Mouse (Mus musculus) stomach, embryonic 16.5 days (tissue): ENCODE measurements at regions not wholly inside any gene's neighbourhood (a gene's known extent, or its start where the extent isn't known, plus 50 kb on each side); places are given as distances from the start of the nearest gene placed in this dataset.

Source experiments
- ATAC-seq: fragments of 200-750 bp; cut with Nextera tagmentation; 2 replicates; pipeline ENCODE4 v1.8.0; 2017; ENCODE audit warnings: moderate number of reproducible peaks, moderate TSS enrichment; ENCODE audit not compliant: insufficient read depth, low FRiP score
- H3K27ac ChIP-seq: fragments of 300-500 bp; sonication (generic); 2 replicates; pipeline ENCODE4 v1.5.1; 2014; ENCODE audit warnings: low read length
- H3K27me3 ChIP-seq: fragments of 300-500 bp; sonication (generic); 2 replicates; pipeline ENCODE4 v1.6.1; 2014; ENCODE audit warnings: low read length, control low read depth, mixed read lengths; ENCODE audit not compliant: control insufficient read depth, insufficient read depth
- H3K36me3 ChIP-seq: fragments of 300-500 bp; sonication (generic); 2 replicates; pipeline ENCODE4 v1.6.1; 2014; ENCODE audit warnings: low read length; ENCODE audit not compliant: control insufficient read depth, insufficient read depth
- H3K4me1 ChIP-seq: fragments of 300-500 bp; sonication (generic); 2 replicates; pipeline ENCODE4 v1.6.1; 2014; ENCODE audit warnings: low read length, control low read depth, mixed read lengths; ENCODE audit not compliant: control insufficient read depth, insufficient read depth
- H3K4me2 ChIP-seq: fragments of 300-500 bp; sonication (generic); 2 replicates; pipeline ENCODE4 v1.6.1; 2014; ENCODE audit warnings: low read depth, low read length, mixed read lengths
- H3K4me3 ChIP-seq: fragments of 300-500 bp; sonication (generic); replicated peaks from 2 replicates; pipeline ENCODE4 v1.5.1; 2014; ENCODE audit warnings: mild to moderate bottlenecking, low read length
- H3K9ac ChIP-seq: fragments of 300-500 bp; sonication (generic); 2 replicates; pipeline ENCODE4 v1.6.1; 2014; ENCODE audit warnings: low read length
- H3K9me3 ChIP-seq: fragments of 300-500 bp; sonication (generic); replicated peaks from 2 replicates; pipeline ENCODE4 v1.6.1; 2016; ENCODE audit warnings: low read length, control low read depth; ENCODE audit not compliant: control insufficient read depth
- WGBS: fragments of 180-500 bp; shearing (Covaris S2); extraction: QIAGEN DNeasy Blood & Tissue Kit; methylation state at CpG from one replicate; pipeline ENCODE4 v1.1.7; 2014; 5-methylcytosine and 5-hydroxymethylcytosine counted together

DNA sequence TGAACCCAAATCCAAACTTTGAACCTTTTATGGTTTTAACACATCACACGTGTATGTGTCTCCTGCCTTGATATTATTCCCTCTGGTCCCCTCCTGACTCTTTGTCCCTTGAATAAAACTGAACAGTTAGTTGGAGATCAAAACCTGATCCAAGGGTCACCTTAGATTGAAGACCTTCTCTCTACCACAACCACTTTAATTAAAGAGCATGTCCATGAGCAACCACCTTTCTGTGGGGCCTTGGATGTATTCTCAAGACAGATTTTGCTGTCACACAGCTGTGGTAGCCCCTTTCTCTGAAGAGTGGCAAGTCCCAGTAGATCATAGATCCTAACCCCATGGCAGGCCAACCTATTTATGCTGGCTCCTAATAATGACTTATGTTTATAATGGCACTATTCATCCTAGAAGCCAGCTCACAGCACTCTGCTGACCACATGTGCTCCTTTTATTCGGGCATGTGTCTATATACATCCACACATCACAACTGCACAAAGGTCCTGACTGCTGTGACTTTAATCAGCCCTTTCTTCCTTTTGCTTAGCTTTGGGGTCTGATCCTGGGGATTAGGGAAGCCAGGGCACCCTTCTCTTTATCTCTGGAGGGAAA, 536.8 kb upstream of the Tenm2 start:
- H3K4me3 ChIP-seq, result no peak overlapping the region
- H3K27ac ChIP-seq, result no peak overlapping the region
- no peak overlapping the region for H3K4me2 ChIP-seq
- no peak overlapping the region for H3K9ac ChIP-seq
- no peaks in the 10 kb centered on the region for H3K4me1 ChIP-seq
- H3K27me3 ChIP-seq, result no peaks in the 10 kb centered on the region
- no peaks in the 10 kb centered on the region for H3K9me3 ChIP-seq
- ATAC-seq, result no peak
- H3K36me3 ChIP-seq, result no peaks in the 10 kb centered on the region
- WGBS, result 57% methylated on average over 2 of the region's 2 CpGs

DNA sequence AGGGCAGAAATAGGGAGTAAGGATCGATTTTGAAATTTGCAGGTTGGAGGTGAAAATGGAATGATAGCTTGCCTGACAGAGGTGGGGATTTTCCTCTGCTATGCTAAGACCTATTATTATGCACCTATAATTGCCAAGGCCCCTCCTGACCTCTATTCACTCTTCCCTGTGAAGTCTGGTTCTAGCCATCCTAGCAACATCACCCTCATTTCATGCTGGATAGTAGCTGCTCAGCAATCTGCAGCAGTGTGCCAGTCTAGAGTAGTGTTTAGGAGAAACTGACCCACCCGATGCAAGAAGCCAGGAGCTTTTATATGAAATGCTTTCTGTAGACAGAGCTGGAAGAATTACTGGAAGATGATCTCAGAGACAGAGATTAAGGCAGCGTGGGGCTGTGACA, 535.1 kb upstream of the Tenm2 start:
- H3K9ac ChIP-seq, result no peak overlapping the region
- H3K4me1 ChIP-seq, result no peaks in the 10 kb centered on the region
- no peaks in the 10 kb centered on the region for H3K36me3 ChIP-seq
- no peaks in the 10 kb centered on the region for H3K9me3 ChIP-seq
- no peaks in the 10 kb centered on the region for H3K27me3 ChIP-seq
- WGBS, result 79% methylated on average over 3 of the region's 3 CpGs
- H3K27ac ChIP-seq, result no peak overlapping the region
- H3K4me3 ChIP-seq, result no peak overlapping the region
- H3K4me2 ChIP-seq, result no peak overlapping the region
- ATAC-seq, result no peak

DNA sequence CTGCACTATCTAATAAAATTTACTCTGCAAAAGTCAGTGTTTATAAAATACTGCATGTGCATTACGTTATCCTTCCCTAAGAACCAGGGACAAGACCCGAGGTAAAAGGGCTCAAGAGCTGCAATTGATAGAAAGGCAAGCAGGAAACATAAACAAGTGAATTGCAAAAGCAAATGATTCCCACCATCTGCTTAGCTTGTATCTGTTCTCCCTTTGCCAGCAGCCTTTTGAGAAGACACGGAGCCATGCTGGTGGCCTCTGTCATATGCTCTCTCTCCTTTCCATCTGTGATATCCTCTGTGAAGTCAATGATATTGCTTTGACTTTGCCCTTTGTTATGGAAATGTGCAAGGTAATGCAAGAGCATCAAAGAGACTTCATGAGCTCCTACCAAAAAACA, 532.4 kb upstream of the Tenm2 start:
- 34% methylated on average over 3 of the region's 3 CpGs for WGBS

DNA sequence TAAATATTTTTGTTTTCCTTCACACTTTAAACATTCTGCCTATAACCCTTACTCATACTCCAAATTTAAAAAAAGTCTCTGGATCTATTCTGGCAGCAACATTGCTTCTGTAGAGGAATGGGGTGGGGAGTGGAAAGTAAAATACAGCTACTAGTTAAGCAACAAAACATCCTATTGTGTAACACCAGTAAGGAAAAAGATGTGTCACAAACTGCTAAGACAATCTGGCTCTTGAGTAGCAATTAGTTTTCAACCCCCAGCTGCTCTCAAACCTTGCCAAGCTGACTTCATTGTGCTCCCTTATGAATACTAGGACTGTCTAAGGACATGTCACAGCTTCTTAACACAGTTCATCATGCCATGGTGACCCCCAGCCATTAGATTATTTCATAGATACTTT, 500.2 kb upstream of the Tenm2 start:
- Histone ChIP-seq H3K9me3 (no peaks in the 10 kb centered on the region), H3K4me3 (no peak overlapping the region), H3K4me1 (no peaks in the 10 kb centered on the region), H3K36me3 (no peaks in the 10 kb centered on the region), H3K27ac (no peak overlapping the region), H3K4me2 (no peak overlapping the region), H3K27me3 (no peaks in the 10 kb centered on the region), H3K9ac (no peak overlapping the region)
- no peak for ATAC-seq

More for the DNA sequence above, 532.4 kb upstream of the Tenm2 start:
- Histone ChIP-seq H3K4me3 (no peak overlapping the region), H3K4me2 (no peak overlapping the region), H3K27me3 (no peaks in the 10 kb centered on the region), H3K9me3 (no peaks in the 10 kb centered on the region), H3K36me3 (no peaks in the 10 kb centered on the region), H3K27ac (no peak overlapping the region), H3K4me1 (no peaks in the 10 kb centered on the region), H3K9ac (no peak overlapping the region)
- ATAC-seq, result no peak

GRCm38 (mm10) chr11:37735501-37735900, 499.7 kb upstream of the Tenm2 start:
- H3K9ac ChIP-seq, result no peak overlapping the region
- H3K27ac ChIP-seq, result no peak overlapping the region
- no peak overlapping the region for H3K4me2 ChIP-seq
- no peak for ATAC-seq
- WGBS, result 72% methylated on average over 2 of the region's 2 CpGs
- H3K36me3 ChIP-seq, result no peaks in the 10 kb centered on the region
- H3K9me3 ChIP-seq, result no peaks in the 10 kb centered on the region
- no peak overlapping the region for H3K4me3 ChIP-seq
- H3K4me1 ChIP-seq, result no peaks in the 10 kb centered on the region
- H3K27me3 ChIP-seq, result no peaks in the 10 kb centered on the region

DNA sequence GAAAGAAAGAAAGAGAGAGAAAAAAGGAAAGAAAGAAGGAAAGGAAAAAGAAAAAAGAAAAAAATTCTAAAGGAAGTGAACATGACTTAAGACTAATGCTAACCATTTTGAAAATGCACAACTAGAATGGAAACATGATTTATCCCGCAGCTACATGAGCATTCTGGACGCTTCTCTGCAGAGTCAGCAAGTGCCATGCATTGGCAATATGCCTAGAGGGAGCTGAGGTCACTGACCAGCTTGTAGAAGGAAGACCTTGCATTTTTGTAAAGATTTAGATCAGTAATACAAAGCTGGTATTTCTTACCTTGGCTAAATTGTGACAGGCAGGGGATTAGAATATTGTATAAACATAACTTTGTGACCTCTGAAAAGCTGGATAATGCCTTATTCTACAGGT, 461.2 kb upstream of the Tenm2 start:
- WGBS, result 54% methylated on average over 2 of the region's 2 CpGs
- Histone ChIP-seq H3K27ac (no peak overlapping the region), H3K27me3 (no peaks in the 10 kb centered on the region), H3K4me2 (no peak overlapping the region), H3K4me3 (no peak overlapping the region), H3K9me3 (no peaks in the 10 kb centered on the region), H3K4me1 (no peaks in the 10 kb centered on the region), H3K36me3 (no peaks in the 10 kb centered on the region), H3K9ac (no peak overlapping the region)
- no peak for ATAC-seq

DNA sequence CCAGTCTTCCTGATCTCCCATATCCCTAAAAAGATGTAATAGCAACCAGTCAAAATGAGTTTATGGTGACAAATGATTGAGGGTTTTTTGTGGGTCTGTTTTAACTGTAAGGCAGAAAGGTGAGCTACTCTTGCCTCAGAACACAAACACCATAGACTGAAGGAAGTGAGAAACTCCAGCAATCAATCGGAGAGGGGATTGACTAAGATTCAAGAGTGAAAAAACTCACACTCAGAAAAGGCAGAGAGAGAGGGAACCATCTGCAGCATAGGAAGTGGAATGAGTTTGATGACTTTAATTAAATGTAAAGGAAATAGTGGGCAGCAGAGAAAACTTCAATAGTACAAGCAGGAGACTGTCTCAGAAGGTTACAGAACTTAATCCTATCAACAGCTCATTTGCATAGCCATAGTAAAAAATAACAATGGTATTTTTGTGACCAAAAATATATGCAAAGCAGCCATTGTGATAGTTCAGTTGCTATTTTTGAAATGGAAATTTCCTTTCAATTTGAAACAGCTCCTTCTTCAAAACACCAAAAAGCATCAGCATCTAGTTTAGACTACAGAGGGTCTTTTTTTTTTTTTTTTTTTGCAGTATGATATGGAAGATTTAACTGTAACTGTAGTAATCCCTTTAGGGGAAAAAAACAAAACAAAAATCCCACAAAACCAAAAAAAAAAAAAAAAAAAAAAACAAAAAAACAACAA, 442.9 kb upstream of the Tenm2 start:
- Histone ChIP-seq H3K36me3 (no peaks in the 10 kb centered on the region), H3K27ac (no peak overlapping the region), H3K4me1 (no peaks in the 10 kb centered on the region), H3K9me3 (no peaks in the 10 kb centered on the region), H3K27me3 (no peaks in the 10 kb centered on the region), H3K4me3 (no peak overlapping the region), H3K9ac (no peak overlapping the region), H3K4me2 (no peak overlapping the region)
- ATAC-seq, result no peak
- 47% methylated on average over 1 of the region's 1 CpGs for WGBS

DNA sequence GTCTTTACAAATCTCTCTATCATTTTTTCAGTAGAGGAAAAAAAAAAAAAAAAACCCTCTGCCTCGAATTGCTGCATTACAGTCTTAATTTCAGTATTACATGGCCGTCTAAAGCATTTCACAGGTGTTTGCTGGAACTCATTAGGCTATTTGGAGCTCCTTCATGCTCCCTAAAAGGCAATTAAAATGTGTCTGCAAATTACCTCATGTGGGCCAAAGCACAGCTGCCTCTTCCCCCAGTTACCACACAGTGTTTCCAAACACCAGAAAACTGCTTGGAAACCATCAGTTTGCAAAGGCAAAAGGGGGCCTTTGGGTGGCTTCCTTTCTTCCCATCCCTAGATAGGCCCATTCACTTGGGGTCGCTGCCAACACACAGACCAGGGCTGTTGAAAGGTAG, 435.6 kb upstream of the Tenm2 start:
- Histone ChIP-seq H3K36me3 (no peaks in the 10 kb centered on the region), H3K9me3 (no peaks in the 10 kb centered on the region), H3K27ac (no peak overlapping the region), H3K27me3 (no peaks in the 10 kb centered on the region), H3K9ac (no peak overlapping the region), H3K4me1 (no peaks in the 10 kb centered on the region), H3K4me3 (no peak overlapping the region), H3K4me2 (no peak overlapping the region)
- WGBS, result 62% methylated on average over 3 of the region's 3 CpGs
- no peak for ATAC-seq

DNA sequence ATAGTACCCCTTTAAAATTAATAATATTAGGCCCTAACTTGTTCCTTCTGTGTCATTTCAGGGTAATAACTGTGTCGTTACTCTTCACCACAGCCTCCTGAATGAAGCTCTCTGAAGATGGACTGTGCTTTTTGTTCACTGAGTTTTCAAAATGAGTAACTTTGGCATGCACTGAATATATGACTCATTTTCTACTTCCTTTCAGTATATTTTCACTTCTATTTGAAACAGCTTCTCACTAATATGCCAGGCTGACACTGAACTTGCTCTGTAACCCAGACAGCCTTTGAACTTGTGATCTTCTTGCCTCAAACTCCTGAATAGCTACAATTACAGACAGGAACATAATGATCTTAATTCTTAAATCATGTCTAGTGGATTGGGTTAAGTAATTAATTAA, 431.2 kb upstream of the Tenm2 start:
- H3K27ac ChIP-seq, result no peak overlapping the region
- ATAC-seq, result no peak
- H3K4me1 ChIP-seq, result no peaks in the 10 kb centered on the region
- no peaks in the 10 kb centered on the region for H3K27me3 ChIP-seq
- no peak overlapping the region for H3K9ac ChIP-seq
- H3K4me2 ChIP-seq, result no peak overlapping the region
- no peak overlapping the region for H3K4me3 ChIP-seq
- 76% methylated on average over 1 of the region's 1 CpGs for WGBS
- H3K9me3 ChIP-seq, result no peaks in the 10 kb centered on the region
- no peaks in the 10 kb centered on the region for H3K36me3 ChIP-seq
